Mouse (Mus musculus): Measurements from ENCODE around the gene Kcnq2. TPM values are rescaled to one million over a fixed set of nuclear protein-coding genes. Genes with fewer than 3 reads are reported as not detected.

The Kcnq2 gene
- total and polyA plus RNA-seq, 3 experiments, result 0.04 TPM; not detected in 2

GRCm38 (mm10) chr2:181150281-181150680 lies 15.2 kb upstream of the Kcnq2 start:
- H3K4me2 ChIP-seq (ENCODE audit: insufficient read depth, low read depth, poor library complexity, severe bottlenecking), result no peak overlapping the region

GRCm38 (mm10) chr2:181148318-181148955 lies 13.3 kb upstream of the Kcnq2 start:
- Histone ChIP-seq H3K4me1 (ENCODE audit: control insufficient read depth in 1 of 2, insufficient read depth in 2 of 2) (peaks cover 2 to 9% of the 10 kb centered on the region in 2 experiments; a peak in 3 of 4 replicates), H3K36me3 (replicated peaks in 1 of 2; ENCODE audit: control insufficient read depth in 1 of 2, insufficient read depth in 1 of 2, low read length in 1 of 2) (no peaks in the 10 kb centered on the region), H3K9me3 (replicated peaks; ENCODE audit: low read length) (no peaks in the 10 kb centered on the region), H3K27me3 (replicated peaks) (peaks cover 95% of the 10 kb centered on the region), H3K27ac (ENCODE audit: insufficient read depth, low read depth) (no peak overlapping the region), H3K9ac (ENCODE audit: insufficient read depth, low read depth) (no peak overlapping the region), H3K4me2 (ENCODE audit: insufficient read depth, low read depth, poor library complexity, severe bottlenecking) (peak overlapping the region; percentile 92), H3K79me2 (replicated peaks; ENCODE audit: control insufficient read depth, extremely low read depth, insufficient read depth, poor library complexity, severe bottlenecking) (no peaks in the 10 kb centered on the region), H3K4me3 (replicated peaks in 1 of 3; ENCODE audit: low read depth in 2 of 3, low read length in 2 of 3, poor library complexity in 1 of 3) (peak overlapping the region in 2 of 3 experiments; percentile 21 to 79)
- dilution Hi-C loops (cut with MboI; ENCODE audit: extremely low pct_ligation_motif_present, extremely low pct_unique_long_range_greater_than_20kb, low sequenced_read_pairs), result no loop called here
- DNase-seq (ENCODE audit: extremely low read depth), result no peak
- no peak for TF ChIP-seq MXI1 (IDR thresholded peaks at IDR 0.05; ENCODE audit: low read depth, low read length)
- peak; percentile 35; the same call in 1 of the 2 replicates for TF ChIP-seq NRF1 (IDR thresholded peaks at IDR 0.05; ENCODE audit: low read depth, low read length)
- in situ Hi-C loops (cut with MboI; ENCODE audit: low pct_ligation_motif_present, low pct_unique_long_range_greater_than_20kb, low sequenced_read_pairs), result no loop called here

More at GRCm38 (mm10) chr2:181150281-181150680, 15.2 kb upstream of the Kcnq2 start:
- no peak for DNase-seq (ENCODE audit: extremely low read depth)
- no peaks in the 10 kb centered on the region for H3K79me2 ChIP-seq (replicated peaks; ENCODE audit: control insufficient read depth, extremely low read depth, insufficient read depth, poor library complexity, severe bottlenecking)
- H3K27ac ChIP-seq (ENCODE audit: insufficient read depth, low read depth), result no peak overlapping the region
- H3K4me1 ChIP-seq (ENCODE audit: control insufficient read depth in 1 of 2, insufficient read depth in 2 of 2), result peaks cover 2 to 9% of the 10 kb centered on the region in 2 experiments; a peak in 3 of 4 replicates
- in situ Hi-C loops (cut with MboI; ENCODE audit: low pct_ligation_motif_present, low pct_unique_long_range_greater_than_20kb, low sequenced_read_pairs), result no loop called here
- no peak overlapping the region for H3K9ac ChIP-seq (ENCODE audit: insufficient read depth, low read depth)
- no peaks in the 10 kb centered on the region for H3K9me3 ChIP-seq (replicated peaks; ENCODE audit: low read length)
- H3K4me3 ChIP-seq (replicated peaks in 1 of 3; ENCODE audit: low read depth in 2 of 3, low read length in 2 of 3, poor library complexity in 1 of 3), result no peak overlapping the region
- dilution Hi-C loops (cut with MboI; ENCODE audit: extremely low pct_ligation_motif_present, extremely low pct_unique_long_range_greater_than_20kb, low sequenced_read_pairs), result no loop called here
- TF ChIP-seq E2F4 (IDR thresholded peaks at IDR 0.05; ENCODE audit: insufficient replicate concordance, low read depth, low read length) (no peak), MAZ (IDR thresholded peaks at IDR 0.05; ENCODE audit: low read depth, low read length) (no peak), MXI1 (IDR thresholded peaks at IDR 0.05; ENCODE audit: low read depth, low read length) (no peak), RAD21 (IDR thresholded peaks at IDR 0.05; ENCODE audit: low read depth, low read length) (no peak), CTCF (conservative IDR thresholded peaks at IDR 0.05 in 1 of 2, IDR thresholded peaks at IDR 0.05 in 1 of 2; ENCODE audit: low read depth in 2 of 2, low read length in 2 of 2) (no peak), USF1 (IDR thresholded peaks at IDR 0.05; ENCODE audit: low read depth, low read length) (no peak), TCF12 (IDR thresholded peaks at IDR 0.05; ENCODE audit: low read depth, low read length) (no peak), MYC (IDR thresholded peaks at IDR 0.05; ENCODE audit: low read depth, low read length) (no peak), NRF1 (IDR thresholded peaks at IDR 0.05; ENCODE audit: low read depth, low read length) (no peak), EP300 (IDR thresholded peaks at IDR 0.05; ENCODE audit: low read length) (no peak), NELFE (IDR thresholded peaks at IDR 0.05; ENCODE audit: low read depth, low read length) (no peak), POLR2AphosphoS2 (IDR thresholded peaks at IDR 0.05; ENCODE audit: low read depth, low read length) (no peak), TBP (conservative IDR thresholded peaks at IDR 0.05; ENCODE audit: low read depth, low read length) (no peak), HCFC1 (IDR thresholded peaks at IDR 0.05; ENCODE audit: low read depth, low read length) (no peak), ETS1 (conservative IDR thresholded peaks at IDR 0.05; ENCODE audit: low read depth, low read length) (no peak), MEF2A (IDR thresholded peaks at IDR 0.05; ENCODE audit: borderline replicate concordance, low read depth, low read length) (no peak), ZMIZ1 (IDR thresholded peaks at IDR 0.05; ENCODE audit: low read depth, low read length) (no peak), JUND (conservative IDR thresholded peaks at IDR 0.05; ENCODE audit: low read depth, low read length) (no peak)
- H3K36me3 ChIP-seq (replicated peaks in 1 of 2; ENCODE audit: control insufficient read depth in 1 of 2, insufficient read depth in 1 of 2, low read length in 1 of 2), result no peaks in the 10 kb centered on the region
- H3K27me3 ChIP-seq (replicated peaks), result peaks cover 92% of the 10 kb centered on the region

All from CH12.LX (cell line).